Mouse (Mus musculus): ENCODE data around the gene Irgm1.
A peak's percentile ranks its signal among the peaks of the same experiment; 100 is the strongest.
"Not testable (repeated sequence)": the region's sequence is repeated elsewhere in the genome, so short reads cannot be mapped to it uniquely, and the experiment has no call there.

The Irgm1 gene

GRCm38 (mm10) chr11:48853474-48854180, 17.9 kb downstream of the Irgm1 start:
- DNase-seq (ENCODE audit: low spot score in 2 of 2): peak; percentile 68 to 88

- no peak for DNase-seq (ENCODE audit: low spot score in 2 of 2)
These were observed 18.6 kb downstream of the Irgm1 start for GRCm38 (mm10) chr11:48852624-48853473.

- no peak for DNase-seq (ENCODE audit: low spot score in 2 of 2)
These were observed 19.3 kb downstream of the Irgm1 start for GRCm38 (mm10) chr11:48852190-48852589.

GRCm38 (mm10) chr11:48851270-48851995, 20.1 kb downstream of the Irgm1 start:
- DNase-seq (ENCODE audit: low spot score in 2 of 2): no peak

GRCm38 (mm10) chr11:48850240-48850639, 21.2 kb downstream of the Irgm1 start:
- no peak for DNase-seq (ENCODE audit: low spot score in 2 of 2)

- no peak for DNase-seq (ENCODE audit: low spot score in 2 of 2)
These were observed 24.6 kb downstream of the Irgm1 start for GRCm38 (mm10) chr11:48846881-48847280.

GRCm38 (mm10) chr11:48846362-48846761, 25.1 kb downstream of the Irgm1 start:
- not testable (repeated sequence) for DNase-seq (ENCODE audit: low spot score in 2 of 2)

- DNase-seq (ENCODE audit: low spot score in 2 of 2): no peak
These were observed 26.2 kb downstream of the Irgm1 start for GRCm38 (mm10) chr11:48845244-48845815.

GRCm38 (mm10) chr11:48844309-48844708, 27.2 kb downstream of the Irgm1 start:
- DNase-seq (ENCODE audit: low spot score in 2 of 2): no peak

GRCm38 (mm10) chr11:48843202-48843601, 28.3 kb downstream of the Irgm1 start:
- no peak for DNase-seq (ENCODE audit: low spot score in 2 of 2)

- no peak for DNase-seq (ENCODE audit: low spot score in 2 of 2)
These were observed 29.1 kb downstream of the Irgm1 start for GRCm38 (mm10) chr11:48842378-48842792.

- no peak for DNase-seq (ENCODE audit: low spot score in 2 of 2)
These were observed 30.3 kb downstream of the Irgm1 start for GRCm38 (mm10) chr11:48841213-48841612.

GRCm38 (mm10) chr11:48840805-48841204, 30.7 kb downstream of the Irgm1 start:
- no peak for DNase-seq (ENCODE audit: low spot score in 2 of 2)

- DNase-seq (ENCODE audit: low spot score in 2 of 2): no peak
These were observed 32.4 kb downstream of the Irgm1 start for GRCm38 (mm10) chr11:48838879-48839680.

GRCm38 (mm10) chr11:48838181-48838797, 33.2 kb downstream of the Irgm1 start:
- DNase-seq (ENCODE audit: low spot score in 2 of 2): no peak

- DNase-seq (ENCODE audit: low spot score in 2 of 2): peak in 1 of 2 experiments; percentile 36
These were observed 33.9 kb downstream of the Irgm1 start for GRCm38 (mm10) chr11:48837310-48838180.

- no peak for DNase-seq (ENCODE audit: low spot score in 2 of 2)
These were observed 34.5 kb downstream of the Irgm1 start for GRCm38 (mm10) chr11:48836990-48837309.

- DNase-seq (ENCODE audit: low spot score in 2 of 2): no peak
These were observed 35.6 kb downstream of the Irgm1 start for GRCm38 (mm10) chr11:48835923-48836322.

- DNase-seq (ENCODE audit: low spot score in 2 of 2): peak; percentile 74 to 84
These were observed 37.5 kb downstream of the Irgm1 start for GRCm38 (mm10) chr11:48833731-48834639.
